Mouse (Mus musculus): ENCODE measurements around the gene Rilpl1.

DNA sequence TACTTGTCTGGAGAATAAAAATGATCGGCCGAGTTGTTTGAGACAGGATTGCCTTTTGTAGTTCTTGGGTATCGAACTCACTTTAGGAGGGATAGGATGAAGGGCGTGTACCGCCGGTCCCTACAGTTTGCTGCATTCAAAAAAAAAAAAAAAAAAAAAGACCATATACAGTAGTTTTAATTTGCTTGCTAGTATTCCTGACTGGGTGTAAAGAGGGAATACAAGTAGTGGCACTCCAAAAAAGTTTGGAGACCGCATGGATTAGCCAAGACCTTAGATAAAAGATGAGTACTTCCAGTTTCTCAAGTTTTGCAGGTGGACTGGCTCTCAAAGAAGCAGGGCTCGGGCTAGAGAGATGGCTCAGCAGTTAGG lies 10.4 kb upstream of the Rilpl1 start:
- TF ChIP-seq MAFK (IDR thresholded peaks at IDR 0.05; ENCODE audit: insufficient read depth, low read depth, low read length) (no peak), ZNF384 (IDR thresholded peaks at IDR 0.05; ENCODE audit: low read depth, low read length) (peak; percentile 74; the same call in 1 of the 2 replicates), HCFC1 (IDR thresholded peaks at IDR 0.05; ENCODE audit: borderline replicate concordance, insufficient read depth, low read length) (no peak), ZC3H11A (IDR thresholded peaks at IDR 0.05; ENCODE audit: borderline replicate concordance, low read depth, low read length) (no peak), CHD2 (IDR thresholded peaks at IDR 0.05; ENCODE audit: low read depth, low read length) (no peak)
